Mouse (Mus musculus): ENCODE measurements around the gene Gm10722.
"Not testable (repeated sequence)": the region's sequence is repeated elsewhere in the genome, so short reads cannot be mapped to it uniquely, and the experiment has no call there.

- not testable (repeated sequence) for TF ChIP-seq CTCF (IDR thresholded peaks at IDR 0.05; ENCODE audit: low read depth, low read length); POLR2A (IDR thresholded peaks at IDR 0.05; ENCODE audit: insufficient read depth, low read length); EP300 (IDR thresholded peaks at IDR 0.05; ENCODE audit: insufficient read depth, low read depth, low read length)
Measured at GRCm38 (mm10) chr9:3000445-3000972, at the start of gene Gm10722.

All from ES-Bruce4 (cell line).